Mouse (Mus musculus): ENCODE measurements around the gene Chrnd. TPM values are rescaled to one million over a fixed set of nuclear protein-coding genes. Genes with fewer than 3 reads are reported as not detected.
A peak's percentile ranks its signal among the peaks of the same experiment; 100 is the strongest.

Chrnd gene
- total RNA-seq, 2 experiments from 2014 or later = not detected

DNA sequence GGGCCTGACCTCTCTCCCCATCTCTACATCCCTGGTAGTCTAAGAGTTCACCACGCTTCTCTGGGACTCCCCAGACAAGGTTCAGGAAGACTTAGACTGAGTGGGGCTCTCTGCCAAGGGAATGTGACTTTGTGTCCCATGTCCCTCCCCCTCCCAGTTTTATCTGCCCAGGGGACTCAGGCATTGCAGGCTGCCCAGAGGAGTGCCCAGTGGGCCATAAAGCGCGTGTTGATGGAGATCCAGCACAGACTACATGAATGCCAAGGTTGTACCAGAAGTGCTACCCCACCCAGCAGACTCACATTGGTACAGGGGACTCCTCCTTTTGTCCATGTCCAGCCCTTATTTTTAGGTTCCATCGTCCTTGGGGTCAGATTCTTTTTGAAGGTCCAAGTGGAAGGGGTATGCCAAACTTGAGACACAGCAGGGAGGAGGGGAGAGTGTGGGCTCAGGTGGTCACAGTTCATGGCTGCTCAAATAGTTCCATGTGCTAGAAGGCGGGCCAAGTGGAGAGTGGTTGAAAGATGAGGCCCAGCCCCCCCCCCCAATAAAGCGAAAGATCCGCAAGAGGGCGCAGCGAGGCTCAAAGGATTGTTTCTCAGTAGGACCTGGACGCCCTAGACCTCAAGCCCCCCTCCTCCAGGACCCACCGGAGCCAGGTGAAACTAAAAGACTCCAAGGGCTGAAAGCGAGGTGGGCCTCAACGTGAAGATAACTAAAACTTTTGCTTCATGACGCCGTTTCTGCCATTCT, 6.2 kb upstream of the Chrnd start:
- ATAC-seq (replicated peaks; ENCODE audit: low FRiP score, poor library complexity, severe bottlenecking) = no peak

DNA sequence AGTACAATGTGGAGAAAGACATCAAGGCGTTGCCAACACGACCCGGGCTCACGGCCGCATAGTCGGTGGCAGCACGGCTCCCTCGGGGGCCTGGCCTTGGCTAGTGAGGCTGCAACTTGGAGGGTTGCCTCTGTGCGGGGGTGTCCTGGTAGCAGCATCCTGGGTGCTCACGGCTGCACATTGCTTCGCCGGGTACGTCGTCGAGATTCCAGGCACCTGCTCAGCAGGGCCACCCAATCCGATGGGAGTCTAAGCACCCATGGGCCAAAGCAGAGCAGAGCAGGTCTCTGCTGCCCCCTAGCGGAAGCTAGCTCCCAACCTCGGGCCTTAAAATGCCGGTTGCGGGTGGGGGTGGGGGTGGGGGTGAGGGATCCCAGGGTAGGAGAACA, 5.7 kb upstream of the Chrnd start:
- ATAC-seq (replicated peaks; ENCODE audit: low FRiP score, poor library complexity, severe bottlenecking) = no peak

DNA sequence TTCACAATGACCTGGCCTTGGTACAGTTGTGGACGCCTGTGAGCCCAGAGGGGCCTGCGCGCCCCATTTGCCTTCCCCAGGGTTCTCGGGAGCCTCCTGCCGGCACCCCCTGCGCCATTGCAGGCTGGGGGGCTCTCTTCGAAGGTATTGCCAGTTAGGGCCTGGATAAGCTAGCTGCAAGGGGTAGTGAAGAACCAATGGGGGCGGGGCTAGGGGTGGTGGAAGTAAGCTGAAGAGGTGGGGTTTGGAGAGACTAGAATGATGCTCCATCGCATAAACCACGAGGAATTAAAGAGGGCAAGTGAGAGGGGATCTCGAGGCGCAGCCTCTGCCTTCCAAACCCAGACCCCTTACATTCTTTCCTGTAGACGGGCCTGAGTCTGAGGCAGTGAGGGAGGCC, 4.9 kb upstream of the Chrnd start:
- ATAC-seq (replicated peaks; ENCODE audit: low FRiP score, poor library complexity, severe bottlenecking) = no peak

DNA sequence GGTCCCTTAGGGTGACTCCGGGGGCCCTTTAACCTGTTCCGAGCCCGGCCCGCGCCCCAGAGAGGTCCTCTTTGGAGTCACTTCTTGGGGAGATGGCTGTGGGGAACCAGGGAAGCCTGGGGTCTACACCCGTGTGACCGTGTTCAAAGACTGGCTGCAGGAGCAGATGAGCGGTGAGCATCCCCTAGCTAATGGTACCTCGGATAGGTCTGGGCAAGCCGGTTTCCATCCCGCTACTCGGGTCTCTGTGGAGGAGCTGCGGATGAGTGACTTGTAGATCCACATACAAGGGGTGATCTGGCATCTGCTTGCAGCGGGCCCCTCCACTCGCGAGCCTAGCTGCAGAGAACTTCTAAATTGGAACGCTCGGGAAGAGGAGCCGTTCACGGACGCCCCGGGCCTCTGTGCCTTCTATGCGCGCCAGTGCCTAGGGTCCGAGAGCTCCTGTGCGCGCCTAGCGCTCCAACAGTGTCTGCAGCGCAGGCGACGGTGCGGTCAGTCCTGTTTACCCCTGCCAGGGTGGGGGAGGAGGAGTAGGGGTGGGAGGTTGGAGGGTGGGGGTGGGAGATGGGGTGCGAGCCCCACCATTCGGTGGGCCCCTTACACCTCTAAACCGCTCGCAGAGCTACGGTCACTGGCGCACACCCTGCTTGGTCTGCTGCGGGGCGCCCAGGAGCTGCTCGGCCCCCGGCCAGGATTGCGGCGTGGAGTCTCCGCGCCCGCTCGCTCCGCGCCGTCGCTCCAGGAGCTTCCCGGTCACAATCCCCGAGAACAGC, 4.0 kb upstream of the Chrnd start:
- ATAC-seq (replicated peaks; ENCODE audit: low FRiP score, poor library complexity, severe bottlenecking) = no peak

DNA sequence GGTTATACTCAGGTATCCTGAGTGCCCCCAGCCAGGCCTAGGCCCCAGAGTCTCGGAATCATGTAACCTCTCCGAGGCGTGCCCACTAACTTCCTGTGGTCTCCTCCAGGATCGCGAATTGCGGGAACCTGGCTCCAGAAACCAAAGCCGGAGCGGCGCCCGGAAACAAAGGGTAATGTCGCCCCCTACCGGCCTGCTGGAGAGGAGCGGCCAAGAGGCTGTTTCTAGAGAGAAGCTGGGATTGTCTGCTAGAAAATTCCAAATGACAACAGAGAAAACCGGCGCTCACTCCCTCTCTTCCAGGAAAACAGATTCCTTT, 3.4 kb upstream of the Chrnd start:
- ATAC-seq (replicated peaks; ENCODE audit: low FRiP score, poor library complexity, severe bottlenecking) = peak; percentile 53; the same call in 1 of the 2 replicates

DNA sequence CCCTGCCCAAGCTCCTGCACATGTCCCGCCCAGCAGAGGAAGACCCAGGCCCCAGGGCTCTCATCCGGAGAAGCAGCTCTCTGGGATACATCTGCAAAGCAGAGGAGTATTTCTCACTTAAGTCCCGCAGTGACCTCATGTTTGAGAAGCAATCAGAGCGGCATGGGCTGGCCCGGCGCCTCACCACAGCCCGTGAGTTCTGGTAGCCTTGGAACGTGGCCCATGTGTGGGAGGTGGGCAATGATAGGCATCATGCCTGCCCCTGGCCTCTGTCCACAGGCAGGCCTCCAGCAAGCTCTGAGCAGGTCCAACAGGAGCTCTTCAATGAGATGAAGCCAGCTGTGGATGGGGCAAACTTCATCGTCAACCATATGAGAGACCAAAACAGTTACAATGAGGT, 6.9 kb downstream of the Chrnd start:
- ATAC-seq (replicated peaks; ENCODE audit: low FRiP score, poor library complexity, severe bottlenecking) = no peak

DNA sequence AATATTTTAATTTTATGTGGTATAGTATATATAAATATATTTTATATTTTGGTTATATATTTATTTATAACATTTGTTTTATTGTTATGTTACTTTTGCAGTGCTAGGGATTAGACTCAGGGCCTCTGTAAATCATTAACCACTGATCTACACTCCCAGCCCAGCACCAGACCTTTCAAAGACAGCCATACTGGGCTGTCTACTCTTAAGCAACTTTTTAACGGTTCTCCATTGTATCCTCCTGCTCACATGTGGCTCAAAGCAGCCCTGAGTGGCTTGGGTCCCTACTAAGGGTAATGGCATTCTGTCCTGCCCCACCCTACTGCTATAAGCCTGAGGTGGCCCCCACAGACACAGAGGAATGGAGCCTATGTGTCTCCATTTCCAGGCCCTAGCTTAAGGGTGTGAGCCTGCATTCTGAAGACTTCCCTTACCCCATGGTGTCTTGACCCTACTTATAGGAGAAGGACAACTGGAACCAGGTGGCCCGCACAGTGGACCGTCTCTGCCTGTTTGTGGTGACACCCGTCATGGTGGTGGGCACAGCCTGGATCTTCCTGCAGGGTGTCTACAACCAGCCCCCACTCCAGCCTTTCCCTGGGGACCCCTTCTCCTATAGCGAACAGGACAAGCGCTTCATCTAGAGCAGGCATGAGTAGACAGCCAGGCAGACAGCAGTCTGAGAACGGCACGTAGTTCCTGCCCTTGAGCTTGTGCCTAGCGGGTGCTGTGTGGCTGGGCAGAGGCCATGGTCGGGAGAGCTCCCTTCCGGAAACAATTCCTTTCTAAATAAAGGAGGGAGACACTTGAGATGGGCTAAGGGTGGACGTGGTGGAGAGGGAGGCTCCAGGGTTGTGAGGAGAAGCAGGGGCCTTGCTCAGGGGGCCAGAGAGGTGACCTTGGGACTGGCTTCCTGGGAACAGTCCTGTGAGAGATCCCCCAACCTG, 8.0 kb downstream of the Chrnd start:
- no peak for ATAC-seq (replicated peaks; ENCODE audit: low FRiP score, poor library complexity, severe bottlenecking)

DNA sequence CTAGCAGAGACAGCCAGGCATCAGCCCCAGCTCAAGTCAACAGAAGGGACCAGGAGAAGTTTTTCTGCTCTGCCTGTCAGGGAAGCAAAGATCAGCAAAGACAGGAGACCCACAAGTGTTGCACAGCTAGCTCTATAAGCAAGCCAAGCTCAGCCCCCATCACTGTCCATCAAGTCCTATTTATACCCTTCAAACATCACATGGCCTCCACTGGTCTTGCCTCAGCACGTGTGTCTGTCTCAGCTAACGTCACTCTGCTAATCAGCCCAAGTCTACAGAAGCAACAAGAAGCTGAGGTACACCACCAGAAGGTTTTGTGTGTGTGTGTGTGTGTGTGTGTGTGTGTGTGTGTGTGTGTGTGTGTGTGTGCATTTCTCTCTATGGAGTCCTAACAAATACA, 10.4 kb downstream of the Chrnd start:
- no peak for ATAC-seq (replicated peaks; ENCODE audit: low FRiP score, poor library complexity, severe bottlenecking)

DNA sequence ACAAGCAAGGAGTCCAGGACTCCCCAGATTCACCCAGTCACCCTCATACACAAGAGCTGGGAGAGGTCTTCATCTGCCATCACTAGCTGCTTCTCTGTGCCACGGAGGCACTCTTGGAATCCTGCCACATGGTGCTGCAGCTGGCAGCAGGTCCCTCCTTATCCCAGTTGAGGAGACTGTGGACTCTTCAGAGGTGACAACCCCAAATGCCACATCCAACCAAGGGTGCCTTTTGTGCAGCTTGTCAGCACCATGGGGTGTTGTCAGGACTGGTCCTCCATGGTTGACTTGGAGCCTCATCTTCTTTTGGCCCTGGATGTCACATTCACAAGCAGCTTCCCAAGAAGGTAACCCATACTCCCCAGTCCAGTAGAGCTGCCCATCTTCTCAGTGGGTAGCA, 11.4 kb downstream of the Chrnd start:
- no peak for ATAC-seq (replicated peaks; ENCODE audit: low FRiP score, poor library complexity, severe bottlenecking)

DNA sequence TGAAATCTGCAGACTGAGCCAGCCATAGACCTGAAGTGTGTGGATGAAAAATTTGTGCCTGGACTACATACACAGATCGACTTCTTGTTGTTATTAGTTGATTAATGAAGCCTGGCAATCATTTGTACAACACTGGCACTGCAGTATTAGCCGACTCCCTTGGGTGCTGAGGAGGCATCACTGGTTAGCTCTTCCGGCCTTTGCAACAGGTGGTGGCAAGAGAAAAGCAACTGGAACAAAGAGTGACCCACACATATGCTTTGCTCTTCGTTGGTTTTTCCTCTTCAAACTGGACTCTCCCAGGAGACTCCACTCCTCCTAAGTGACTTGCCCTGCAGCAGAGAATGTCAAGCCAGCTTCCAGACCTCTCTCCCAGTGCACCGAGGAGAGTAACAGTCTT, 13.4 kb downstream of the Chrnd start:
- ATAC-seq (replicated peaks; ENCODE audit: low FRiP score, poor library complexity, severe bottlenecking) = no peak

DNA sequence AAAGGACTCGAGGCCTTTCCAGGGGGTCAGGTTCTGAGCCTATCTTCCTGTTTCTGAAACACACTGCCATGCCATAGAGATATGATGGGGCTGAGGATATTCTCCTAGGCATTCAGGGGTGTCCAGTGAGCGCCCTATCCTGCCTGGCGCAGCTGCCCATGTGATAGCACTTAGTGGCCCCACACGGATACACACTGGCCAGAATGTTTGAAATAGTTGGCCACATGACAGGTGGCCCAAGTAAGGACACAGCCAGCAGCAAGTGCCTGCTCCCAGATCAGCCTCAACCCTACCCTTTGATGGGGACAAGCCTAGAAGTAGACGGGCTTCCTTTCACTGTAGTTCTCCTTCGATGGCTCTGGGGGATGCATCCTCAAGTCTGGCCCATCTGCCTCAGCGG, 14.1 kb downstream of the Chrnd start, which contains the start of gene Chrng:
Chrng (plus strand) TSS at position 193 of the 400 bp plus-strand sequence.
- no peak for ATAC-seq (replicated peaks; ENCODE audit: low FRiP score, poor library complexity, severe bottlenecking)

DNA sequence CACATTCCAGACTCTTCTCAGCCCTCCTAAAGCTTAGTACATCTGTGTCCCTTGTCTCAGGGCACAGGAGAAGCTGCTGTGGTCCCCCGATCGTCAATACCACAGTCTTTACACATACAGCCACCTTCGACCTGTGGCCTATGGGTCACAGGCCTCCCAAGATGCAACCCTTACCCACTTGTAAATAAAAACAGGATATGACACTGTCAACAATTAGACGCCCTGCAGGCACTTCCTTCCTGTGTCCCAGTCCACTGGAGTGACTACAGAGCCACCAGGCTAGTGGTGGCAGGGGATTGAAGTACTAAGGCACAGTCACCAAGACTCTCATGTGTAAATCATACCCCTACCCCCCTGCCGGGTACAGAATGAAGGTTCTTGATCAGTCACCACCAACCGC, 14.6 kb downstream of the Chrnd start:
- no peak for ATAC-seq (replicated peaks; ENCODE audit: low FRiP score, poor library complexity, severe bottlenecking)

DNA sequence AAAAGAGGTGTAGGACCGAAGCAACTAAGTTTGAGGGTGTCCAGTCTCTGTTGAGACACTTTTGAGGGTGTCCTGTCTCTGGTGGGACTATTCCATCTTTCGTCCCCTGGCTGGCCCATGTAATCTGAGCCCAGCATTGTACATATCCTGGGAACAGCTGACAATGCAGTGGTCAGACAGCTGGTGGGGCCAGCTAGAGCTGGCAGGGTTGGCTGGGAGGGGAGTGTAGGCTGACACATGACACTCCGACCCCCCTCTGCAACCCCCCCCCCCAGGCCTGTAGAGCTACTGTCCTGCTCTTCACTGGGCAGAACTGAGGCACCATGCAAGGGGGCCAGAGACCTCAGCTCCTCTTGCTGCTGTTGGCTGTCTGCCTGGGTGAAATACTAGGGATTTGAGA, 15.1 kb downstream of the Chrnd start:
- ATAC-seq (replicated peaks; ENCODE audit: low FRiP score, poor library complexity, severe bottlenecking) = no peak

DNA sequence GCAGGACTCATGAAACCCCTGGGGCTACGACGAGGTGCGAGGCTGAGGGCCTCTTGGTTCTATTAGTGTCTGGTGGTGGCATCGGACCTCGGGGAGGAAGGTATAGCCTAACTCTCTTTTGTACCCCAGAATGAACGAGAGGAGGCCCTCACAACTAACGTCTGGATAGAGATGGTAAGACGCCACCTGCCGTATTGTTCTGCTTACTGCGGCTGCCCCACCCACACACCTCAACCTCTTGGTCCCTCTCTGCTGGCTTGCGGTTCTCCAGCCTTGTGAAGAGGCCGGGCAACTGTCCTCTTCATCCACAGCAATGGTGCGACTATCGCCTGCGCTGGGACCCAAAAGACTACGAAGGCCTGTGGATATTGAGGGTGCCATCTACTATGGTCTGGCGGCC, 15.9 kb downstream of the Chrnd start:
- ATAC-seq (replicated peaks; ENCODE audit: low FRiP score, poor library complexity, severe bottlenecking) = no peak

DNA sequence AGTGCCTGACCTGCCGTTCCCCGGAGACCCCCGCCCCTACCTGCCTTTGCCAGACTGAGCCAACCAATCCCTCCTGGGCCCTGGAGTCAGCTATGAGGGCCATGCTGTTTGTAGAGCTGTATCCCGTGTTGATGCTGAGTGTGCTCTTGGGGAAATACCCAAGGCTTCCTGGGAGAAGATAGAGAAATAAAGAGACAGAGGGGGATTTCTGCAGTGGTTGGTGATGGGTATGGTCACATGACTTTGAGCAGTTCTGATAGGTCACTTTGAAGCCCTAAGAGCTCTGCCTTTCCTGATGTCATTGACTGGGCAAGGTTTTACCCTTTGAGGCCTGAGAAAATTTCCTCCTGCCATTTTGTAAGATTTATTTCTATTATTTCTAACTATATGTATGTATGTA, 21.0 kb downstream of the Chrnd start:
- ATAC-seq (replicated peaks; ENCODE audit: low FRiP score, poor library complexity, severe bottlenecking) = no peak

DNA sequence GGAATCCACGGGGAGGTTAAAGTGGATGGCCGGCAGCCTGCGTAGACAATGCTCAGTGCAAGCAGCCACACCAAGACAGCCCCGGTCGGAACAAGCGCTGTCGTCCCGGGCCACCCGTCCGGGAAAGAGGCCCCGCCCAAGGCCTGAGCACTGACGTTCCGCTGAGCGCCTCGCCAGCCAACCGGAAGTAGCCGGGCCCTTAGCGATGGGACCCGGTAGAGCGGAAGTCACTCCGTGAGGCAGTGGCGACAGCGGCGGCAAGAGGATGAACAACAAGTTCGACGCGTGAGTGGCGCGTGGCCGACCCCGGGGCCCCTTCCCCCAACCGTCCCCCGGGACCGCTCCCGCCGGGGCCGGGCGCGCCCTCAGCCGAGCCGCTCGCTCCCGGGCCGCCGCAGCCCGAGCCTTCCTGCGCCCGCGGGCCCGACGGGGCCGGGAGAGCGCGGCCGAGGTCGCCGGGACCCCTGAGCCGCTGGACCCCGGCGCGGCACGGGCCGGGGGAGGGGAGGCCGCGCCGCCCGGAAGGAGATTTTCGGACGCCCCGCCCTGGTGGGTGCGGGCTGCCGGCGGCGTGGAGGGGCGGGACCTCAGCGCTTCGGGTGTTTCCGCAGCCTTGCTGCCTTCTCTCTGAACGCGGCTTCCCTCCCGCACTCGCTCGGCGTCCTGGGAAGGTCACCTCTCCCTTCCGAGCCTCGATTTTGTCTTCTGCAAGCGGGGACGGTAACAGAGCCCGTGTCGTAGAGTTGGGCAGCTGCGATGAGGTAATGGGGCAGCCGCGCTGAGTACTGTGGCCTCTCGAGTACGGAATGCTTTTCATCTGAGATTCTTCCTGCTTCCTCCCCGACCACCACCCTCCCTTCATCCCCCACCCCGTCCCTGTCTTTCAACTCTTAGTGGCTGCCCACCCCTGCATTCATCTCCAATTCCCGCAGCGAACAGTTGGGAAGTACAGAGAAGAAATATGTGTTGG, 23.6 kb downstream of the Chrnd start, which contains the start of gene Eif4e2:
Eif4e2 (plus strand) TSS at position 180 of the 970 bp plus-strand sequence.
- ATAC-seq (replicated peaks; ENCODE audit: low FRiP score, poor library complexity, severe bottlenecking) = peak; percentile 97

DNA sequence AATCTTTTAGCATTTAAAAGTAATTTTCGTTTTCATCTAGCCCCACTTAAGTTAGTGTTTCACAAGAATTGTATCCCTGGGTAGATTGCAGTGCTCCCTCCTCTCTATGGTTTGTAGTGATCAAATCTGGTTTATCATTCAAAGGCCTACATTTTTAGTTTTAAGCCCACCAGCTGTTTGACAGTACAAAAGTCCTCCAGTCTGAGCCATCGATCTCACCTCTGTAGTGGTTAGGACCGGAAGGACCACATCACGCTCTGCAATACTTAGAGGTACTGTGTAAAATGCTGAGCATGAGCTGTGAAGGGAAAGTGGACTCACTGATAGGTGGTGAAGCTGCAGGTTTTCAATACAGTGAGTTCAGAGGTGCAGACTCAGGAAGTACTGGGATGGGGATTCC, 24.3 kb downstream of the Chrnd start:
- ATAC-seq (replicated peaks; ENCODE audit: low FRiP score, poor library complexity, severe bottlenecking) = no peak

DNA sequence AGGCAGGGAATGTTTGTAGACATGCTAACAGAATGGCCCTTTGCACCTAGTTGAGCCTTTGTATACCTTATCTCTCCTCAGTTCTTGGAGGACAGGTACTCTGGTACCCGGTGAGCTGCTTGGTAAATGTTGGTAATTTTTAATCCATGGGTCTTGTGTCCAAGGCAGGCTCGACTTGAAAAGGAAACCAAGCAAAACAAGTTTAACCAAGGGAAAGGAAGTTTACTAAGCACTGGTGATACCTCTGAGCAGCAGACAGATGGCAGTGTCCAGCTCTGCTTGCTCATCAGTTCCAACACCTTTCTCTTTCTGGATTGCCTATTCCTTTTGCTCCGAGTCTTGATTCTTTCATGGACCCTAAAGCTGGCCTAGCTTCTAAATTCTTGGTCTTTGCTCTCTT, 27.5 kb downstream of the Chrnd start:
- ATAC-seq (replicated peaks; ENCODE audit: low FRiP score, poor library complexity, severe bottlenecking) = no peak

DNA sequence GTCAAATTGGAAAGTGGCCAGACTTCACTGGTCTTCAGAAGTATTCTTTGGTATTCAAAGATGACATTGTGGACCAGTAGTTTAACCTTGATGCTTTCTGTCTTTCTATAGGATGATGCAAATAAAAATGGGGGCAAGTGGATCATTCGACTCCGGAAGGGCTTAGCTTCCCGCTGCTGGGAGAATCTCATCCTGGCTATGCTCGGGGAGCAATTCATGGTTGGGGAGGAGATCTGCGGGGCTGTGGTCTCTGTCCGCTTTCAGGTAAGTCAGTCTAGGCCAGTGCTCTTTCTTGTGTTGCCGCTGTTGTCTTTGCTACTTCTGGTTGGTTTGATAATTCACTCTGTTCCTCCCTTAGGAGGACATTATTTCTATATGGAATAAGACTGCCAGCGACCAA, 35.3 kb downstream of the Chrnd start:
- ATAC-seq (replicated peaks; ENCODE audit: low FRiP score, poor library complexity, severe bottlenecking) = no peak

Data from erythroid progenitor cell, adult 5-6 weeks (primary cell).